Mouse (Mus musculus) left cerebral cortex, adult 18-20 months (tissue): ENCODE measurements around the gene Grm4. TPM values are rescaled to one million over a fixed set of nuclear protein-coding genes. Genes with fewer than 3 reads are reported as not detected.
"Not testable (repeated sequence)": the region's sequence is repeated elsewhere in the genome, so short reads cannot be mapped to it uniquely, and the experiment has no call there.

Experiments
- DNase-seq, 2 experiments: peaks; one replicate each; pipeline ENCODE4 v3.0.0; 2021 to 2022; ENCODE audit warnings: low spot score in 2 of 2, mixed read lengths in 1 of 2
- total RNA-seq, 2 experiments: library from RNA; stranded (reverse); gene quantifications; 2 replicates each; pipeline ENCODE4 v1.2.3; 2021

Grm4 gene
- total RNA-seq, 2 experiments from 2014 or later = 22.3 to 27.6 TPM

DNA sequence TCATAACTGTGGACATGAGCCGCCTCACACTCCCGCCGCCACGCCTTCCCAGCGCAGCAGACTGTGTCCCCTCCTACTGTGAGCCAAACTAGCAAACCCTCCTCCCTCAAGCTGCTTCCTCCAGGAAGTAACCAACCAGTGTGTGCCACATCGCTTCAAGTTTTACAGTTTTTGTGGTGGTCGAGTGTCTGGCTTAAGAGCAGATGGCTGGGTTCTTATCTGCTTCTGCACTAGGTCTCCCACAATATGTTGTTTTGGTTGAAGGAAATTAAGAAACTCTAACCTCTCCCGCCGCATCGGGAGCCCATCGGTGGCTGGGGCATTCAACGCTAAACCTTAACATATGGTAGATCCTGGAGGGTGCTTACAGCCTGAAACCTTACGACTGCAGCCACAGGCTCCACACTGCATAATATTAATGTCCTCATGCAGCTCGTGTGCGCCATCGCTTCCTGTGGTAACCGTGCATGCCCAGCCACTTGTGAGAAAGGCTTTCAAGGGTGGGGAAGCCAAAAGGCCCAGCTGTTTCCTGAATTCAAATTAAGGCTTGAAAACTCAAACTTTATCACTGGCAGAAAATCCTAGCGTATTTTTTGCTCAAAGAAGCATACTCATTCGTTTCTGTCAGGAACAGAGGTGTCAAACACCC is 115.7 kb downstream of the Grm4 start:
- no peak for DNase-seq

DNA sequence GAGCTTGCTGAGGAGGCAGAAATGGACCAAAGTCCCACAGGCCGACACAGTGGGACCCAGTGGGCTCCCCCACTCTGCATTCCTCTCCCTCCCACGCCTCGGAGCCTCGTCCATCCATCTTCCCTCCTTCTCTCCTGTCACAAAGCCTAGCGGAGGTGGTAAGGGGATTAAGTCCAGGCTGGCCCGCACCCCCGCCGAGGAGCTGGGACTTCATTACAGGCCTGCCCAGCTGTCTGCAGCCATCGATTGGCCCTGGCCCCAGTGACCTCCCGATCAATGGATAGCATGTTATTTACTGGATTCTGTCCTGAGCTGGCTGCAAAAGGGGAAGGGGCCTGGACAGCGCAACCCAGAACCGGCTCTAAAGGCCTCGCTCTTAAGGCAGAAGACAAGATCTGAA is 120.0 kb downstream of the Grm4 start:
- no peak for DNase-seq

DNA sequence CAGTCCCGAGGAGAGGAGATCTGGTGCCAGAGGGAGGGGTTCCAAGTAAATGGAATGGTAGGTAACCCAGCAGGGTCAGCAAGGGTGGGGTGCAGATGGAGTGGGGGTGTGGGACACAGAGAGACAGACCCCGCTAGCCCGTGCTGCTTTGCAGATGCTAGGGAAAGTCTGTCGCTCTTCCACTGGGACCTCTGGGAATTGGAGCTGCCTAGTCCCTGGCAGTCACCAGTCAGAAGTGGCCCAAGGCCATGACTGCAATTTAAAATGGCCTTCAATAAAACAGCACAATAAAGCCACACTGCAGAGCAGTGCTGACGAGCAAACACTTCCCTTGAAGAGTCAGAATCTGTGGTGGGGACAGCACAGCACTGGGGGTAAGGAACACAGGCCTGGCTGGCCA is 127.3 kb downstream of the Grm4 start:
- DNase-seq = no peak

DNA sequence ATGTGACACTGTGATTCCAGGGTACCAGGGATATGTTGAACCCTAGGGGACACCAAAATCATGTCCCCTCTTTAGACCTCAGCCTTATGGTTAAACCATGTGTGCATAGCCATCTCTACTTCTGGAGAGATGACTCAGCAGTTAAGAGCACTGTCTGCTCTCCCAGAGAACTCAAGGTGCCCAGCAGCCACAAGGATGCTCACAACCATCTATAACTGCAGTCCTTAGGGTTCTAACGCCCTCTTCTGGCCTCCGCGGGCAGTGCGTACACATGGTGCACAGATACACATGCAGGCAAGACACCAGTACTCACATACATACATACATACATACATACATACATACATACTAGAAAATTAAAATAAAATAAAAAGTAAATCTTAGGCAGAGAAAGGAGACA is 127.8 kb downstream of the Grm4 start:
- no peak for DNase-seq

DNA sequence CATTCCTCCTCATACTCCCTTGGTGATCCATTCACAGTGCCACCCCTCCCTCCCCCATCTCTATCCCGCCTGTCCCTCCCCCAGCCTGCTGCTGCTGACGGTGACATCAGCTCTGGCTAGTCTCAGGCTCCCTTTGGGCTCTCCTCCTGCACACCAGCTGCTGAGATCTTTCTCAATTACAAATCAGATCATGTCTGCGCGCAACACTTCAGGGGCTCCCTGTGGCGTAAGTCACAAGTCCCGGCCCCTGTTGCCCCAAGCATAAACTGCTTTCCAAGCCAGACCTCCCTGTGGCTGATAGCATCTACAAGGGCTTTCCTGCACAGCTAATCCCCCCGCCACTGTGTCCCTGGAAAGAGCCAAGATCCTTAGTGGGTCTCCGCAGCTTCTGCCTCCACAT is 128.3 kb downstream of the Grm4 start:
- peak in 1 of 2 experiments; percentile 15 for DNase-seq

DNA sequence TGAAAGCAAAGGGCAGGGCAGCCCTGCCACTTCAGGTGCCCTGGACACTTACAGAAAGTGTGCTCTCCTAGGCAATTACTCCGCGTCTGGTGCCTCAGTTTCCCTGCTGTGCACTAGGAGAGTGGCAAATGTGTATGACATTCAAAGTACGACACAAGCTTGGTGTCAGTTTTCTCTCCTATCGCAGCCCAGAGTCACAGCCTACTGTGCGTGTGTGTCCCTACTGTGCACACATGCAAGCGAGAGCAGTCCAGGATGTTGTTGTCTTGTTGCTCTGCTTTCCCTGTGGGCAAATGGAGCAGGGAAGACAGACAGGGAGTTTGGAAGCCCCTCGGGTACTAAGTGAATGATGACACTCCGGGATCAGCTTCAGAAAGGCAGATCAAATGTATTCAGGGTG is 131.2 kb downstream of the Grm4 start:
- DNase-seq = no peak

DNA sequence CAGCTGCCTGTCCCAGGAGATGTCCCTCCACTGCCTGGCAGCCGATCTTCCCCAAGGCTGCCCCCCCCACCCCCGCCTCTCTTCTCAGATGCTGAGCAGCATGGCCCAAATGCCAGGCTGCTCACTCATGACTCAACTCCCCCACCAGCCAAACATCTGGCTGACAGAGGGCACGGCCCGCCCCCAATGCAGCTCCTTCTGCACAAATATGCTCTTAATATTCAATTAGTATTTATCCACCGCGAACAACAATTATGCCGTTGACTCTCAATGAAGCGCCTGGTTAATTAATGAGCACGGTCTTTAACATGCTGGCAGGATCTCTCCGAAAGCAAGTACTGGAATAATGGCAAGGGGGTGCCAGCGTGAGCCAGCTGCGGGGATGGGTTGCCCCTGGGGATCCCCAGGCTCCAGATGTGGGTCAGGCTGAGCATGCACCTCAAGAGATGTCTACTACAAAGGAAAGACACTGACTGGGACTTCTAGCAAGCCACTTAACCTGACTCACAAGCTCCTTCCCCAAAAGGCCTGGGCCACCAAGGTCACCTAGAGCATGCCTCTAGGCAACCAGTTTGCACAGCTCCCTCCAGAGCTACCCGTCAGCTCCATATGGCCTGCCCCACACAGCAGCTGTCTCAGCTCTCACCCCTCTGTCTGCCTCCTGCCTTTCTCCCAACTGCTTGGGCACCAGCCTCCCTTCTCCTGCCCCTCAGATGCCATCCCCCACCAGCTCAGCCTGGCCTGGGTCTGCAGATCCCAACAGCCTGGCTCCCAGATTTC is 131.8 kb downstream of the Grm4 start:
- DNase-seq = no peak

DNA sequence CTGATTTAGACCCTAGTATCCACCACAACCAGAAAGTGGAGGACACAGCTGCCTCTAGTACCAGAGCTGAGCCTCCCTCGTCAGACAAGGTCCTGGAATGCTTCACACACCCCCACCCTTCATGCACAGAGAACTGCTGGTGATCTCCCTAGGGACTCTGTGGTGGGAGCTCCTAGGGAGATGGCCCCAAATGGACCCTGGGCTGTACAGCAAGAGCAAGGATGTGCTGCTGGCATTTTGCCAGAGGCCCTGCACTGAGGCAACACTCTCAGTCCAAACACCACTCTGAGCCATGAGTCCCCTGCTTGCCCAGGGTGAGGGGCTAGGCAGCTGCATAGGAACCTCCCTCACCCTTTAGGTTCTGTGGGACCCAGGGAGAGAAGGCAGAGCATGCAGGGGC is 134.8 kb downstream of the Grm4 start:
- DNase-seq = no peak

DNA sequence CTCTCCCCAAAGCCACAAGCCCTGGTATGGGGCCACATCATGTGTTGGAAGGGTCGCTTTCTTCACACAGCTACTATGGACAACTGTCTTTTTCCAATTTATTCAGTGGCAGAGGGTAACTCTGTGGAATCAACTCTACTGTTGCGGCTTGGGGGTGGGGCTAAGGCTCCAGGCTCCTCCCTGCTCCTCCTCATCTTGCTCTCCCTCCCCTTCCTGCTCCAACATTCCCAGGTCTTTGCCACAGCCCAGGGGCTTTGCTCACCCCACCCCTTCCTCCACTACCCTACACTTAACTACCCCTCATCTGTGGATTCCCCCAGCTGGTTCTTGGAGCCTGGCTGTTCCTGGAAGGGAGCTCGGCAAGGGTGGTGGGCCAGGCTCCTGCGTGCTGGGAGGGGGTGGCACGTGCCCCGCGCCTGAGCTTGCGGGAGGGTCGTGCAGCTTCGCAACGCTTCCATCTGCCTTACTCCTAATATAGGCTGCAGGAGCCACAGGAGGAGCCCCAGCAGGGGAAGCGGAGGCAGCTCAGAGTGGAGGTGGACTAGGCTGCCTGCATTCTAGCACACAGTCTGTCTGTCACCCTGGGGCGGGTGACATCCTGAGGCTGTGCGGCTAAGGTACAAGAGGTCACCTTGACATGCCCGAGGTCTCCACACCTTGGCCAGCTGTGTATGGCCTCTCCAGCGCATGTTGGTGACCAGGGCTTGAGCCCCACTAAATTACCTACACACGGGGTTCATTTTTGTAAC is 135.5 kb downstream of the Grm4 start:
- DNase-seq = peak in 1 of 2 experiments; percentile 30

DNA sequence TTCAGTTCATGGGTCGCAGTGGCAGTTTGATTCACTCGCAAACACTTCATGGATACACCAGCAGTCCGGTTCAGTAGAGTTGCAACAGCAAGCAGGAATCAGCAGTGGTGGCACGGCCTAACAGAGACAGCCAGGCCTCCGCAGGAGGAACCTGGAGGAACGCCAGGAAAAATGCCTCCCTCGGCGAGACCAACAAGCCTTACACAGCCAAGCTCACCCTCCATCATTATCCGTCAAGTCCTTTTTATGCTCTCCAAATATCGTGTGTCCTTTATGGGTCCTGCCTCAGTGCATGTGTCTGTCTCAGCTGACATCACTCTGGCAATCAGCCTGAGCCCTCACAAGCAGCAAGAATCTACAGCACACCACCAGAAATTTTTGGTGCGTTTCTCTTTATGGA is 138.3 kb downstream of the Grm4 start:
- DNase-seq = no peak

DNA sequence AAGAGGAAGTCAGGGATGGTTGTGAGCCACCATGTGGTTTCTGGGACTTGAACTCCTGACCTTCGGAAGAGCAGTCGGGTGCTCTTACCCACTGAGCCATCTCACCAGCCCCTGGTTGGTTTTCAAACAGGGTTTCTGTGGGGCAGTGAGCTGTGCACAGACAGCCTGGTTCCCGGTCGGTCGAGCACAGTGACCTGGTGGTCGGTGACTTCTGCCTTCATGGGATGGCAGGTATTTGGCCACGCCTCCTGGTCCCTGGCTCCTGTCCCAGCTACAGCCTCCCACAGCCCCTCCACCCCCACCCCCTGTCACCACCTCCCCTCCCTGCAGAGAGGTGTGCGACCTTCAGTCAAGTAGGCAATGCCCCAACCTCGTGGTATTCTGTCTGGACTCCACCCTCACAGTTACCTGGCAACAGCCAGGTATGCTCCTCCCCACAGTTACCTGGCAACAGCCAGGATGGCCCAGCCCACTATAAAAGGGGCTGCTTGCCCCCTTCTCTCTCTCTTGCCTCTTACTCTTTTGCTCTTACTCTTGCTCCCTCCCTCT is 140.2 kb downstream of the Grm4 start:
- DNase-seq = not testable (repeated sequence)

DNA sequence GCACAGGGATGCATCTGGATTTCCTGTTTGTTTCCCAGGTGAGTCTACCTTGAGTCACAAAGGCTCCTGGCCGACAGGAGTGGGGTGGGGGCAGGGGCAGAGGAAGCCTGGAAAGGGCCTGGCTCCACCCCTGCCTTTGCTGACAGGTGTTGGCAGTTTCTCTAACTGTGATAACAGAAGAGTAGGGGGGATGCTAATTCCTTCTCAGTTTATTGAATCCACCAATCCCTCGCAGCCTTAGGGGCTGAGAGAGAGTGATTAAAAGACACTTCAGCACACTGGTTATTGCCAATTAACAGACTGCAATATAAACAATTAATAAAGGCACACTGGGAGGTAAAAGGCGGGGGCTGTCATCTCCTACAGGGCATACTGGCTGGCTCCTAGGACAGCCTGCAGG is 142.2 kb downstream of the Grm4 start:
- no peak for DNase-seq

DNA sequence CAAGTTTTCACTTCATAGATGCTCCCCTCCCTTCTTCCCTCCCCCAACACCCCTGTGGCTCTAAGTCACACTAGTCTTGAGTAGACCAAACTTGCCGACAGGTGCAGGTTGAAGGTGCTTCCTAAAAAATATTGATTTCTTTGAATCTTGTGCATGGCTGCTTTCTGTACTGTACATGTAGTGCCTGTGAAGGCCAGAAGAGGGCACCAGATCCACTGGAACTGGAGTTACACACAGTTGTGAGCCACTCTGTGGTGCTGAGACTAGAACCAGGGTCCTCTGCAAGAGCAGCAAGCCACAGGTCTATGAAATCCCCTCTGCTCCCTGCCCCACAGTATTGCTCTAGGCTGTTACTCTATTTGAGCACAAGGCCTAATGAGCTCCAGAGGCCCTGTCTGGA is 144.1 kb downstream of the Grm4 start:
- DNase-seq = no peak

DNA sequence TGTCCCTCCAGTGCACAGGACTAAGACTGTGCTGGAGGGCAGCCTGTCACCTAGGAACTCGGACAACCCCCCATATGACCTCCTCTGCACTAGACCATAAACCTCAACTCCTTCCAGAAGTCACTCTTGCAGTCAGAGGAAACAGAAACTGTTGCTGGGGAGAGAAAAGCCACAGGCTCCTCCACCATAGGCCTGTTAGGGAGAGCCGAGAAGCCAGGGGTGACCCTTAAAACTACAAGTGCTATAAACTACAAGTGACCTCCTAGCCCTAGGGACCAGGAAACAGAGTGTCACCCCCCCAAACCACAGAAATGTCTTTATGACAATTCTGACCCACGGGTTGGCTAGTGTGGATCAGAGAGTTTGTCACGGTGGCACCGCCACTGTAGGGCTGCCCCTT is 145.7 kb downstream of the Grm4 start:
- DNase-seq = no peak

Other genes starting within 250 kb of the Grm4 start
- gene Hmga1, start 35.1 kb upstream of the Grm4 start, total RNA-seq = 10 to 100 TPM; 50.7 to 58.9 TPM
- gene AI413582, start 44.4 kb upstream of the Grm4 start, total RNA-seq = 10 to 100 TPM; 83.2 to 92.5 TPM
- 100 to 1,000 TPM; 562 to 569 TPM for gene Nudt3, start 102.1 kb upstream of the Grm4 start, total RNA-seq
- gene RPS10-NUDT3, start 113.8 kb upstream of the Grm4 start, total RNA-seq = not detected
- 100 to 1,000 TPM; 498 to 500 TPM for gene Rps10, start 115.3 kb upstream of the Grm4 start, total RNA-seq
- gene Pacsin1, start 134.1 kb upstream of the Grm4 start, total RNA-seq = 100 to 1,000 TPM; 429 to 433 TPM
- gene Spdef, start 207.6 kb upstream of the Grm4 start, total RNA-seq = under 1 TPM; 0.23 to 0.49 TPM